Mouse (Mus musculus): ENCODE results near the gene Jpt2.
A peak's percentile ranks its signal among the peaks of the same experiment; 100 is the strongest.

Jpt2 gene

GRCm38 (mm10) chr17:24907591-24907990, 52.9 kb downstream of the Jpt2 start:
- DNase-seq (ENCODE audit: low read depth): no peak

GRCm38 (mm10) chr17:24903767-24904166, 56.7 kb downstream of the Jpt2 start:
- no peak for DNase-seq (ENCODE audit: low read depth)

DNA sequence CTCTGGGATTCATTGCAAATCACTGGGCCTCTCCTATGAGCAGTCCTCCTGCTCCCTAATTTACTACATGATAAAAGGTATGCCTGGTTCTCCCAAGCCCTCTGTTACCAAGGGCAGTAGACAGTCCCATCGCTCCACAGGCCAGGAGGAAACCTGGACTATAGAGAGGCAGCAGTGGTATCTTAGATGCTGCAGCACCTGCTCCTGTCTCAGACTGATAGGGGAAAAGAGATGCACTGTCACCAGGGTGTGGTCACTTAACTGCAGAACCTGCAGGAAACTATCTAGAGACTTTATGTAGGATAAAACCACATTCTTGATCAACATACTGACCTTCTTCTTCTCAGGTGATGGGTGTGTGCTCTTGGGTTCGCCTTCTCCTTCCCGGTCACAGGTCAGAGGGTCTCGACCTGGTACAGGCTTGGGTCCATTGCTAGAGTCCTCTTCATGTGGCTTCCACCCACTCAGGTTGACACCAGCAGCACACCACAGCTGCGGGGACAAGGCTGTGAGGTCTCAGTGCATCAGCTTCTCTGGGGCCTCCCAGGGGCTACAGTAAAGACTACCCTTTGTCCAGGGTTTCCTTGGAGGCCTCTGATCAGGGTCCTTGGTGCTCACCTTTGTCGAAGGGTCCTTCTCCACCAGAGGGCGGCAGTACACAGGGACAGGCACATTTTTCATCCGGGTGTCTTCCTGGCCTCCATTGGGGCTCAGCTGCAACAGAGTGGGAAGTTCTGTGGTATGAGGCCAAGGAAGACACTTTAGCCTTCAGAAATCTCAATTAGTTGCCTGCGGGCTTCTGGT, 57.6 kb downstream of the Jpt2 start:
- peak; percentile 68 for DNase-seq (ENCODE audit: low read depth)

- DNase-seq (ENCODE audit: low read depth): no peak
Measured at GRCm38 (mm10) chr17:24902124-24902523, 58.4 kb downstream of the Jpt2 start.

DNA sequence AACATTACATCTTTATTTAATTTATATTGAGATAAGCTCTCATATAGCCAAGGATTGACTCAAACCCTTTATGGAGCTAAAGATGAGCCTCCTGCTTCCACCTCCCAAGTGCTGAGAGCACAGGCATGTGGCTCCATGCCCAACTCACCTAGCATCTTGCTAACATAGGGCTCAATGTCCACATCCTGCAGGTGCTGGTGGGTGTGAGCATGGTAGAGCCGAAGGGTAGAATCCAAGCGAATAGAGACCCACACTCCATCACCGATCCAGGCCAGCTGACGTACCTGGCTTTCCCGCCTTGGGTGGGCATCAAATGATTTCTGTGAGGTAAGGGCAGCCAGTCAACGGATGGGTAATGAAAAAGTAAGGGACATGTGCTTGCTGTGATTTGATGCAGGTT, 60.5 kb downstream of the Jpt2 start:
- DNase-seq (ENCODE audit: low read depth): no peak

GRCm38 (mm10) chr17:24899153-24899552, 61.3 kb downstream of the Jpt2 start:
- no peak for DNase-seq (ENCODE audit: low read depth)

DNA sequence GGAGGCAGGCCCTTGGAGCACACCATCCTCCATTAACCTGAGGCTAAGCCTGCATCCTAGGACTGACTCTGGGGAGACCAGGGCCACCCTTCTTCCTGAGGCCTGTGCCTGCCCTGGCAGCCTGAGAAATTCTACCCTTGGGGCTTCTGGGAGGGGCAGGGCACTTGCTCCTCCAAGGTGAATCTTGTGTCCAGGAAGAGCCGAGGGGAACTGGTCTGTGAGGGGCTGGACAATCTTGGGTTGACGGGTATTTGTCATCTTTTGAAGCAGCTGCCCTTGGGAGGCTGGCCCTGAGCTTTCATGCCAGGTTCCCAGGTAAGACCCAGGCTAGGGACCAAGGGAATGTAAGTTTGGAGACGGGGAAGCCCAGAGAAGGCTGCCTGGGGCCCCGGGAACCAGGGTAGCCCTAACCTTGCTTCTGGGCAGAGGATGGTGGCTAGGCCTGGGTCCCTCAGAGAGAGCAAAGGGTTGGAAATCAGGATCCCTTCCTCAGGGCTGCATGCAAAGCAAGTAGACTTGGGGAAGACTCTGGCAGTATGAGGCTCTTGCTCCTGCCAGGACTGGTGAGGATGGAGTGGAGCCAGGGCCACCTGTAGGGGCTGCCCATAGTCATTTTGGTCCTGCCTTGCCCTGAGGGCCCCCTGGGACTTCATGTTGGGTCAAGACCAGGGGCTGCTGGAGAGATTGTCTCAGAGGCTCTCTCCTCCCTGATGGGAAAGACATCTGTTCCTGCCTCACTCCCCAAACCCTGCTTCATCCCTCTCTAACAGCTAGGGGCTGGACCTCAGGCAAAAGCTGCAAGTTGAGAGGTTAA, 62.2 kb downstream of the Jpt2 start:
- DNase-seq (ENCODE audit: low read depth): no peak

GRCm38 (mm10) chr17:24897600-24897999, 62.9 kb downstream of the Jpt2 start:
- DNase-seq (ENCODE audit: low read depth): no peak

DNA sequence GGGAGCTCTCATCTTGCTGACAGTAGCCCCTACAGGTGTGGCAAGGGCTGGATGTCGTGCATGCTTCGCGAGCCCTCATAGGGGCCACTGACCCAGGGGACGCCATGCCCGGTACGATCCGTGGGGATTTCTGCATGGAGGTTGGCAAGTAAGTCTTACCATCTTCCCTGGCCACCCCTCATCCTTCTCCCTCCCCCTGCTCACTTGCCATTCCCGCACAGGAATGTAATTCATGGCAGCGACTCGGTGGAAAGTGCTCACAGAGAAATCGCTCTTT, 63.6 kb downstream of the Jpt2 start:
- DNase-seq (ENCODE audit: low read depth): no peak

- DNase-seq (ENCODE audit: low read depth): peak; percentile 82
Measured at GRCm38 (mm10) chr17:24896241-24896992, 64.1 kb downstream of the Jpt2 start, which contains the start of gene Nme3. Nme3 (plus strand) TSS chr17:24896500.

DNA sequence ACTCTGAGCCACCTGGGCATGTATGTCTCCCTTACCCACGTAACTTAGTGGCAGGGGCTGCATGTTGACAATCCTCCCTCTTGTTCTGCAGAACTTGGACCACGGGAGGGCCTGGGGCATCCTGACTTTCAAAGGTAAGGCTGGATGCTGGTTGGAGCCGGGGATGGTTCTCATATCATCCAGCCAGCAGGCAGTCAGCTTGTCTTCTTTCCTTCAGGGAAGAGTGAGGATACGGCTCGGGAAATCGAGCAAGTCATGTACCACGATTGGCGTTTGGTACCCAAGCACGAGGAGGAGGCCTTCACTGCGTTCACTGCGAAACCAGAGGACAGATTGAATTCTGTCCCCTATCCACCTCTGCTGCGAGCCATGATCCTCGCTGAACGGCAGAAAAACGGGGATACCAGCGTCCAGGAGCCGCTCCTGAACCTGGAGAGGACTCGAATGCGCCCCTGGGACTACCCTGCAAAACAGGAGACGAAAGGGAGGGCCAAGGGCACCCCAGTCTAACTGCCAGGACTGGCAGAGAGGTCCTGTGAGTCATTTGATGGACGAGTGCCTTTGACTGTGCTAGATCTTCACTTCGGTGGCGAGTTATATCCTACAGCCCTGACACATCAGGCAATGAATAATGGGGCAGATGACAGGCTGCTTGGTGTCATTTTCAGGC, 64.8 kb downstream of the Jpt2 start:
- peak; percentile 65 for DNase-seq (ENCODE audit: low read depth)

DNA sequence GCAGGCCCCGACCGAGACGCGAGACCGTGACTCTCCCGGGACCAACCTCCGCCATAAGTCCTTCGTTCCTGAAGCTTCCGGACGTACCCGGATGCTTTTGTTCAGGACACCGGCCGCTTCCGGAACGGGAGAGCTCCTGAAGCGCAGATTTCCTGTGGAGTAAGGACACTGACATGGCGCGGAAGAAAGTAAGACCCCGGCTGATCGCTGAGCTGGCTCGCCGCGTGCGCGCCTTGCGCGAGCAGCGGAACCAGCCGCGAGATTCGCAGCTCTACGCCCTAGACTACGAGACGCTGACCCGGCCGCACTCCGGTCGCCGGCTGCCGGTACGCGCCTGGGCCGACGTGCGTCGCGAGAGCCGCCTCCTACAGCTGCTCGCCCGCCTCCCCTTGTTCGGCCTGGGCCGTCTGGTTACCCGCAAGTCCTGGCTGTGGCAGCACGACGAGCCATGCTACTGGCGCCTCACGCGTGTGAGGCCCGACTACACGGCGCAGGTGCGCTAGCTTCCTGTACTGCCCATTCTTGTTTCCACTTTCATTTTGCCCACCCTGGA, 65.4 kb downstream of the Jpt2 start, which contains the start of the genes Eme2 and Mrps34:
Eme2 (minus strand) TSS at position 93 of the 553 bp plus-strand sequence.
Mrps34 (plus strand) TSS at position 122 of the 553 bp plus-strand sequence.
- peak; percentile 91 for DNase-seq (ENCODE audit: low read depth)

DNA sequence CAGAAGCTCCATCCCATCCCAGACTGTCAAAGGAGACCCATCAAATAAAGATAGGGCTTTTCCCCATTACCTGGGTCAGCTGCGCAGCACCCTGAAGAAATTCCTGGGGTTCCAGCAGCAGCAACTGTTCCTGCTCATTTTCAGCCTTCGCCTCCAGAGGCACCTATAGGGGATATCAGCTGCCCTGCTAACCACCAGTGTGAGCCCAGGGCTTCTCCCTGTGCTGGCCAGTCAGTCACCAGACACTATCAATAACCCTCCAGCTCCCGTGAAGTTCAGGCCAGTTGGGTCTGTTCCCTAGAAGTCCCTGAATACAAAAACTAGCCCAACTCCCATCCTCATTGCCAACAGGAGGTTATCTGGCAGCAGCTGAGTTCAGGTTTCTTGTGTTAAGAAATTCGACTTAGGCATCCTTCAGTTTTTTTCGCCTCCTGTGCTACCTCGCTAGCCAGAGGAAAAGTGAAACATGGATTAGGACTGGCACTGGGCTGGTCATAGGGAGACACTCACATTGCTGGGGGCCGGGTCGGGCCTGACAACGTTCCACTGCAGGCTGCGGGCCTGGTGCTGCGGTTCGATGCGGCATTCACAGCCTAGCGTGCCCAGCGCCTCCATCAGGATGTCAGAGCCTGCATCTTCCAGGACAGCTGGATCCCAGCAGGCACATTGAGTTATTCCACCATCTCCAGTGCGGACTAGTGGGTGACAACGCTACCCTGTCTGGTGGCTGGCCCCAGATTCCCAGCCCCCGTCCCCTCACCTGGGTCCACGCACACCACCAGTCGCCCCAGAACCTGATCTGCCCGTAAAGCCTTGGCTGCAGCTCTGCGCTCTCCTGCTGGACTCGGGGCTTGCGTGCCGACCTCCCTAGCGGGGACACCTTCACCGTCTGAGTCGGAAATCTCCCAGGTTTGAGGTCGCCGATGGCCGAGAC, 66.2 kb downstream of the Jpt2 start:
- peak; percentile 52 for DNase-seq (ENCODE audit: low read depth)

GRCm38 (mm10) chr17:24893276-24893675, 67.2 kb downstream of the Jpt2 start:
- DNase-seq (ENCODE audit: low read depth): no peak

DNA sequence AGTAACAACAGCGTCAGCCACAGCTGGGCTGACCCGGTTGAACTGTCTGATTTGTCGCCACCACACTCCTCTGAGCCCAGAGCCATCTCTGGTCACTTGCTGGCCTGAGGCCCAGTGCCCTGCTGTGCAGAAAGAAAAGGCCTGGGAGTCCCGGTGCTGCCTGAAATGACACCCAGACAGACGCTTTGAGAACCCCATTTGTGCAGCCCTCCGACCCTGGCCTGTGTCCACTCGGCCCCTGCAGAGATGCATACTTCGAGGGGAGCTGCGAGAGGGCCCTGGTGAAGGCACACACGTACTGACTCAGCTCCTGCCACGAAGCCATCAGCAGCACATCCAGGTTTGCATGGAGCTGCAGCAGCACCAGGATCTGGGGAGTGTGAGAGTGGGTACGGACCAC, 67.7 kb downstream of the Jpt2 start:
- no peak for DNase-seq (ENCODE audit: low read depth)

DNA sequence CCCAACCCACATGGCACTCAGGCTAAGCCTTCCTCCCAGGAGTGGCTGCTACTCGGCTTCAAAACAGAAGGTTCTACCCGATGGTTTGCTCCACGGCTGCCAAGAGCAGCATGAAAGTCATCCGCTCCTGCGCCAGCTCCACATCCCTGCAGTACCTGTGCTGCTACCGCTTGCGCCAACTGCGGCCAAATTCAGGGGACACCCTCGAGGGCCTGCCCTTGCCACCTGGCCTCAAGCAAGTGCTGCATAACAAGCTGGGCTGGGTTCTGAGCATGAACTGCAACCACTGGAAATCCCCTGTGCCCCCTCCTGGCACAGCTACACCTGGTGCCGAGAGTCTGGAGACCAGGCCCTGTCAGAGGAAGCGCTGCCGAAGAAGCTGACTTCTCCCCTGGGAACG, 69.2 kb downstream of the Jpt2 start:
- peak; percentile 19 for DNase-seq (ENCODE audit: low read depth)

- no peak for DNase-seq (ENCODE audit: low read depth)
Measured at GRCm38 (mm10) chr17:24890151-24891092, 70.1 kb downstream of the Jpt2 start.

GRCm38 (mm10) chr17:24888862-24889261, 71.6 kb downstream of the Jpt2 start:
- no peak for DNase-seq (ENCODE audit: low read depth)

All from NIH3T3 (cell line).